Mouse (Mus musculus) hindbrain, embryonic 12.5 days (tissue): ENCODE data around the gene Adprm. TPM values are rescaled to one million over a fixed set of nuclear protein-coding genes. Genes with fewer than 3 reads are reported as not detected.

ENCODE experiments used
- ATAC-seq: fragments of 200-750 bp; cut with Nextera tagmentation; 2 replicates; pipeline ENCODE4 v1.8.0; 2017; ENCODE audit warnings: moderate TSS enrichment; ENCODE audit not compliant: low FRiP score
- H3K27ac ChIP-seq: fragments of 300-500 bp; sonication (generic); 2 replicates; pipeline ENCODE4 v1.5.1; 2016; ENCODE audit warnings: mild to moderate bottlenecking
- H3K27me3 ChIP-seq: fragments of 300-500 bp; sonication (generic); 2 replicates; pipeline ENCODE4 v1.6.1; 2016; ENCODE audit warnings: mild to moderate bottlenecking
- H3K36me3 ChIP-seq: fragments of 300-500 bp; sonication (generic); 2 replicates; pipeline ENCODE4 v1.6.1; 2016; ENCODE audit warnings: mild to moderate bottlenecking
- H3K4me1 ChIP-seq: fragments of 300-500 bp; sonication (generic); 2 replicates; pipeline ENCODE4 v1.6.1; 2016
- H3K4me2 ChIP-seq: fragments of 300-500 bp; sonication (generic); replicated peaks from 2 replicates; pipeline ENCODE4 v1.6.1; 2016; ENCODE audit warnings: mild to moderate bottlenecking
- H3K4me3 ChIP-seq: fragments of 300-500 bp; sonication (generic); 2 replicates; pipeline ENCODE4 v1.5.1; 2016; ENCODE audit warnings: mild to moderate bottlenecking
- H3K9ac ChIP-seq: fragments of 300-500 bp; sonication (generic); 2 replicates; pipeline ENCODE4 v1.6.1; 2016; ENCODE audit warnings: mild to moderate bottlenecking, moderate library complexity
- H3K9me3 ChIP-seq: fragments of 300-500 bp; sonication (generic); replicated peaks from 2 replicates; pipeline ENCODE4 v1.6.1; 2016; ENCODE audit warnings: mild to moderate bottlenecking
- WGBS: fragments of 180-500 bp; shearing (Covaris S2); methylation state at CpG from one replicate; pipeline ENCODE4 v1.1.7; 2016; 5-methylcytosine and 5-hydroxymethylcytosine counted together
- polyA plus RNA-seq: library from polyadenylated mRNA; unstranded; fragments of >200 nt; fragmentation: Nextera tagmentation; extraction: Ambion mirVana; gene quantifications from 2 replicates; pipeline ENCODE4 v1.2.1, GENCODE M21; 2016

Adprm gene
- polyA plus RNA-seq, 1 experiment from 2014 or later = 37.8 TPM

GRCm38 (mm10) chr11:67083712-67084340, 31.4 kb upstream of the Adprm start:
- Histone ChIP-seq H3K27me3 (peaks cover 30% of the 10 kb centered on the region), H3K4me1 (peaks cover 17% of the 10 kb centered on the region; the same call in 1 of the 2 replicates), H3K36me3 (no peaks in the 10 kb centered on the region), H3K9me3 (no peaks in the 10 kb centered on the region), H3K9ac (no peak overlapping the region), H3K4me3 (no peak overlapping the region), H3K27ac (no peak overlapping the region), H3K4me2 (no peak overlapping the region)
- 37% methylated on average over 32 of the region's 32 CpGs for WGBS
- no peak for ATAC-seq

- no peak for ATAC-seq
- 68% methylated on average over 6 of the region's 6 CpGs for WGBS
- Histone ChIP-seq H3K36me3 (no peaks in the 10 kb centered on the region), H3K27me3 (peaks cover 30% of the 10 kb centered on the region), H3K4me1 (peaks cover 19% of the 10 kb centered on the region; the same call in 1 of the 2 replicates), H3K9me3 (no peaks in the 10 kb centered on the region), H3K9ac (no peak overlapping the region), H3K27ac (no peak overlapping the region), H3K4me2 (no peak overlapping the region), H3K4me3 (no peak overlapping the region)
Measured at GRCm38 (mm10) chr11:67083239-67083638, 30.8 kb upstream of the Adprm start.

- no peak overlapping the region for H3K4me2 ChIP-seq
- WGBS = 88% methylated on average over 13 of the region's 13 CpGs
- no peak overlapping the region for H3K27ac ChIP-seq
- H3K9me3 ChIP-seq = no peaks in the 10 kb centered on the region
- H3K9ac ChIP-seq = no peak overlapping the region
- H3K36me3 ChIP-seq = no peaks in the 10 kb centered on the region
- no peak overlapping the region for H3K4me3 ChIP-seq
- H3K4me1 ChIP-seq = peaks cover 23% of the 10 kb centered on the region
- no peak for ATAC-seq
- H3K27me3 ChIP-seq = peaks cover 30% of the 10 kb centered on the region
Measured at GRCm38 (mm10) chr11:67082793-67083192, 30.4 kb upstream of the Adprm start.

GRCm38 (mm10) chr11:67082188-67082587, 29.8 kb upstream of the Adprm start:
- no peak overlapping the region for H3K9ac ChIP-seq
- no peak overlapping the region for H3K4me3 ChIP-seq
- H3K4me1 ChIP-seq = peaks cover 24% of the 10 kb centered on the region
- no peak overlapping the region for H3K4me2 ChIP-seq
- H3K27ac ChIP-seq = no peak overlapping the region
- H3K36me3 ChIP-seq = no peaks in the 10 kb centered on the region
- peaks cover 30% of the 10 kb centered on the region for H3K27me3 ChIP-seq
- H3K9me3 ChIP-seq = no peaks in the 10 kb centered on the region
- WGBS = 91% methylated on average over 7 of the region's 7 CpGs
- ATAC-seq = no peak

- peaks cover 30% of the 10 kb centered on the region for H3K27me3 ChIP-seq
- no peaks in the 10 kb centered on the region for H3K36me3 ChIP-seq
- peak; percentile 72 for ATAC-seq
- no peaks in the 10 kb centered on the region for H3K9me3 ChIP-seq
- no peak overlapping the region for H3K27ac ChIP-seq
- WGBS = 7% methylated on average over 9 of the region's 11 CpGs
- H3K4me1 ChIP-seq = peaks cover 24% of the 10 kb centered on the region
- H3K4me3 ChIP-seq = no peak overlapping the region
- H3K9ac ChIP-seq = no peak overlapping the region
- H3K4me2 ChIP-seq = peak overlapping the region; percentile 25
Measured at GRCm38 (mm10) chr11:67081125-67081649, 28.8 kb upstream of the Adprm start.

GRCm38 (mm10) chr11:67080168-67080567, 27.8 kb upstream of the Adprm start:
- H3K4me2 ChIP-seq = peak overlapping the region; percentile 3; the same call in 1 of the 2 replicates
- peaks cover 25% of the 10 kb centered on the region for H3K4me1 ChIP-seq
- H3K9me3 ChIP-seq = no peaks in the 10 kb centered on the region
- no peak overlapping the region for H3K4me3 ChIP-seq
- peak; percentile 32 for ATAC-seq
- H3K9ac ChIP-seq = no peak overlapping the region
- no peaks in the 10 kb centered on the region for H3K36me3 ChIP-seq
- H3K27me3 ChIP-seq = peaks cover 28% of the 10 kb centered on the region
- WGBS = 4% methylated on average over 3 of the region's 3 CpGs
- peak overlapping the region; percentile 66 for H3K27ac ChIP-seq

GRCm38 (mm10) chr11:67079740-67080139, 27.3 kb upstream of the Adprm start:
- Histone ChIP-seq H3K9ac (no peak overlapping the region), H3K4me1 (peaks cover 28% of the 10 kb centered on the region), H3K4me2 (peak overlapping the region; percentile 3; the same call in 1 of the 2 replicates), H3K36me3 (no peaks in the 10 kb centered on the region), H3K27me3 (peaks cover 24% of the 10 kb centered on the region), H3K27ac (peak overlapping the region; percentile 66), H3K9me3 (no peaks in the 10 kb centered on the region), H3K4me3 (no peak overlapping the region)
- WGBS = 54% methylated on average over 11 of the region's 11 CpGs
- no peak for ATAC-seq

- Histone ChIP-seq H3K27me3 (peaks cover 16% of the 10 kb centered on the region), H3K36me3 (no peaks in the 10 kb centered on the region), H3K4me1 (peaks cover 28% of the 10 kb centered on the region), H3K9ac (no peak overlapping the region), H3K9me3 (no peaks in the 10 kb centered on the region), H3K4me3 (no peak overlapping the region), H3K27ac (no peak overlapping the region), H3K4me2 (no peak overlapping the region)
- WGBS = 88% methylated on average over 6 of the region's 6 CpGs
- no peak for ATAC-seq
Measured at GRCm38 (mm10) chr11:67078888-67079287, 26.5 kb upstream of the Adprm start.

- no peak within 1 kb of the TSS for H3K27ac ChIP-seq
- H3K4me3 ChIP-seq = no peak within 1 kb of the TSS
- no peaks in the 10 kb centered on the region for H3K36me3 ChIP-seq
- 0 out of 2 replicates have a peak, but pooled peaks cover 11% of the 10 kb centered on the region for H3K27me3 ChIP-seq
- H3K9me3 ChIP-seq = no peaks in the 10 kb centered on the region
- H3K9ac ChIP-seq = no peak within 1 kb of the TSS
- peaks cover 28% of the 10 kb centered on the region for H3K4me1 ChIP-seq
- no peak within 1 kb of the TSS for H3K4me2 ChIP-seq
- no peak for ATAC-seq
- 89% methylated on average over 5 of the region's 5 CpGs for WGBS
Measured at GRCm38 (mm10) chr11:67078000-67078399, 25.6 kb upstream of the Adprm start, which contains the start of gene Myh3. TSS of gene Myh3 (plus strand) at chr11:67078300.

GRCm38 (mm10) chr11:67077435-67077834, 25.0 kb upstream of the Adprm start:
- H3K4me2 ChIP-seq = no peak overlapping the region
- peaks cover 28% of the 10 kb centered on the region for H3K4me1 ChIP-seq
- H3K27me3 ChIP-seq = 0 out of 2 replicates have a peak, but pooled peaks cover 10% of the 10 kb centered on the region
- no peak overlapping the region for H3K9ac ChIP-seq
- no peak for ATAC-seq
- no peak overlapping the region for H3K27ac ChIP-seq
- no peak overlapping the region for H3K4me3 ChIP-seq
- WGBS = 51% methylated on average over 3 of the region's 3 CpGs
- H3K9me3 ChIP-seq = no peaks in the 10 kb centered on the region
- H3K36me3 ChIP-seq = no peaks in the 10 kb centered on the region

GRCm38 (mm10) chr11:67076781-67077180, 24.4 kb upstream of the Adprm start:
- WGBS = 92% methylated on average over 5 of the region's 5 CpGs
- no peak overlapping the region for H3K9ac ChIP-seq
- H3K4me3 ChIP-seq = no peak overlapping the region
- H3K4me1 ChIP-seq = peaks cover 28% of the 10 kb centered on the region
- H3K36me3 ChIP-seq = no peaks in the 10 kb centered on the region
- no peaks in the 10 kb centered on the region for H3K9me3 ChIP-seq
- no peak for ATAC-seq
- 0 out of 2 replicates have a peak, but pooled peaks cover 5% of the 10 kb centered on the region for H3K27me3 ChIP-seq
- H3K27ac ChIP-seq = no peak overlapping the region
- H3K4me2 ChIP-seq = no peak overlapping the region

- Histone ChIP-seq H3K4me1 (peaks cover 16% of the 10 kb centered on the region), H3K4me3 (no peak overlapping the region), H3K4me2 (no peak overlapping the region), H3K27me3 (no peaks in the 10 kb centered on the region), H3K9me3 (no peaks in the 10 kb centered on the region), H3K36me3 (no peaks in the 10 kb centered on the region), H3K9ac (no peak overlapping the region), H3K27ac (no peak overlapping the region)
- WGBS = 42% methylated on average over 3 of the region's 3 CpGs
- no peak for ATAC-seq
Measured at GRCm38 (mm10) chr11:67075036-67075435, 22.6 kb upstream of the Adprm start.
